Comparison of ENCODE assay signal across 8 mouse cellular contexts in the genomic region with DNA sequence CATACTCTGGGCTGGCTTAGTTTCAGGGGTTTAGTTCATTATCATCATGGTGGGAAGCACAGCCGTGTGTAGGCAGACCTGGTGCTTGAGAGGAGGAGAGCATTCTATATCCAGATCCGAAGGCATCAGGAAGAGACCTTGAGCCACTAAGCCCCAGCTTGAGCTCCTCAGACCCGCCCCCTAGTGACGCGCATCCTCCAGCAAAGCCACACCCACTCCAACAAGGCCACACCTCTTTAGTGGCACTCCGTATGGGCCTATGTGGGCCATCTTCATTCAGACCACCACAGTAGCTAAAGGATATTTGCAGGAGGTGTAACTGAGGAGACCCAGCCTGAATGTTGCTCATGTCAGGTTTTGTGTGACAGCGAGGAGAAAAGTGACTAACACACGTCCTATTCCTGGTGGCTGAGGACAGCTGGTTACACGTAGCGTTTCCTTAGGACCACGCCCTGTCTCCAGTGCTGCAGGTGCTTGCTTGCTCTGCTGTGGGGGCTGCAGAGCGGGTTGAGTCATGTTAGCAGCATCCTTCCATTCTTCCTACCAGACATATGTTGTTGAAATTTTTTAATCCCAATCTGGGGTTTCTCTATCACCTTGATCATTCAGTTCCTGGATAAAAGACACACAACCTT. TPM values are rescaled to one million over a fixed set of nuclear protein-coding genes. Genes with fewer than 3 reads are reported as not detected.
DNase-seq lines count a peak whose midpoint lies in the region; ATAC-seq and TF ChIP-seq lines count a peak whose summit lies in the region.

No protein-coding gene starts in this region.

- H3K4me3 ChIP-seq in heart, embryonic 12.5 days: no peak overlapping the region
- no peak overlapping the region for H3K4me3 ChIP-seq in kidney, postnatal 0 days (replicated peaks; ENCODE audit: low read depth, low read length)
- no peak overlapping the region for H3K4me3 ChIP-seq in gastrocnemius, adult 2 months

- no peaks in the 10 kb centered on the region for H3K36me3 ChIP-seq in heart, embryonic 12.5 days
- no peaks in the 10 kb centered on the region for H3K36me3 ChIP-seq in kidney, postnatal 0 days (ENCODE audit: insufficient read depth, low read length)

- peaks cover 6% of the 10 kb centered on the region for H3K4me1 ChIP-seq in heart, embryonic 12.5 days (replicated peaks)
- H3K4me1 ChIP-seq in kidney, postnatal 0 days (replicated peaks; ENCODE audit: insufficient read depth, low read length): no peaks in the 10 kb centered on the region

- 0 out of 2 replicates have a peak, but pooled peaks cover 4% of the 10 kb centered on the region for H3K27me3 ChIP-seq in heart, embryonic 12.5 days (replicated peaks)
- no peaks in the 10 kb centered on the region for H3K27me3 ChIP-seq in kidney, postnatal 0 days (ENCODE audit: insufficient read depth, low read length)

- peak overlapping the region; percentile 25; the same call in 1 of the 2 replicates for H3K4me2 ChIP-seq in heart, embryonic 12.5 days
- H3K4me2 ChIP-seq in kidney, postnatal 0 days (ENCODE audit: low read length): no peak overlapping the region

- peak; percentile 85 for ATAC-seq in heart, embryonic 12.5 days (ENCODE audit: insufficient number of reproducible peaks, low FRiP score)
- peak; percentile 42; the same call in 1 of the 2 replicates for ATAC-seq in kidney, postnatal 0 days (replicated peaks; ENCODE audit: low FRiP score, low read depth)

- no peaks in the 10 kb centered on the region for H3K9me3 ChIP-seq in heart, embryonic 12.5 days (replicated peaks)
- no peaks in the 10 kb centered on the region for H3K9me3 ChIP-seq in kidney, postnatal 0 days (replicated peaks; ENCODE audit: low read length)

- intact Hi-C loops in heart, postnatal 10 days (cut with DNase I): loop anchor here (10.0 kb wide), 1 partner anchor 500 kb away; the partner anchor contains the start of gene Eml4
- intact Hi-C loops in gastrocnemius, adult 2 months (cut with DNase I): no loop called here
- intact Hi-C loops in gastrocnemius, postnatal 36 days (cut with DNase I): no loop called here

- TF ChIP-seq CTCF in kidney, postnatal 0 days (IDR thresholded peaks at IDR 0.05; ENCODE audit: low read depth): no peak; the same call in 1 of the 2 replicates
- no peak for TF ChIP-seq CTCF in gastrocnemius, adult 2 months (IDR thresholded peaks at IDR 0.05)

- H3K9ac ChIP-seq in heart, embryonic 12.5 days: no peak overlapping the region
- H3K9ac ChIP-seq in kidney, postnatal 0 days (ENCODE audit: low read depth, low read length): no peak overlapping the region

- no peak overlapping the region for H3K27ac ChIP-seq in heart, embryonic 12.5 days (ENCODE audit: poor library complexity, severe bottlenecking)
- no peak overlapping the region for H3K27ac ChIP-seq in kidney, postnatal 0 days
- H3K27ac ChIP-seq in gastrocnemius, adult 2 months: no peak overlapping the region

- 47% methylated on average over 12 of the region's 12 CpGs for WGBS in heart, embryonic 12.5 days
- WGBS in kidney, postnatal 0 days: 49% methylated on average over 12 of the region's 12 CpGs

- no peak for DNase-seq in heart, postnatal 10 days
- peak; percentile 70 to 75 for DNase-seq in B cell, adult 2 months
- DNase-seq in c-Kit-positive CD71-positive TER-119-negative erythroid progenitor cells, embryonic 14.5 days (ENCODE audit: low read depth): peak; percentile 79
- peak; percentile 54 for DNase-seq in kidney, postnatal 0 days (ENCODE audit: low spot score)
- peak; percentile 61 for DNase-seq in retina, adult 2 months (ENCODE audit: low read depth, low spot score)
- DNase-seq in gastrocnemius, adult 2 months: no peak
- DNase-seq in gastrocnemius, postnatal 36 days: no peak

RNA-seq across cellular contexts. Expression of gene Haao, which starts 6.6 kb away (rescaled TPM):
- 0.23 TPM in 1 of 2 replicates, not detected in the other for polyA plus RNA-seq in heart, embryonic 12.5 days (2016; fragmentation: Nextera tagmentation; extraction: Ambion mirVana)
- not detected for total RNA-seq in heart, postnatal 10 days (2021)
- polyA plus RNA-seq in kidney, postnatal 0 days (2015; fragmentation: Nextera tagmentation; extraction: Ambion mirVana): 4.9 and 6.3 TPM in 2 replicates
- total RNA-seq in gastrocnemius, adult 2 months (2021): not detected
- not detected for total RNA-seq in gastrocnemius, postnatal 36 days (2021)

Comparison
In these comparisons a context has a peak if more than half of its experiments do, and no peak if none do; other contexts are left out.
1. DNase-seq: peak in B cell, adult 2 months (2 of 2), c-Kit-positive CD71-positive TER-119-negative erythroid progenitor cells, embryonic 14.5 days (single experiment), kidney, postnatal 0 days (single experiment) and retina, adult 2 months (single experiment); none in heart, postnatal 10 days (0 of 2), gastrocnemius, adult 2 months (single experiment) and gastrocnemius, postnatal 36 days (0 of 2).